Mouse (Mus musculus): ENCODE measurements at regions not wholly inside any gene's neighbourhood (a gene's known extent, or its start where the extent isn't known, plus 50 kb on each side); places are given as distances from the start of the nearest gene placed in this dataset.
A peak's percentile ranks its signal among the peaks of the same experiment; 100 is the strongest.
"Not testable (repeated sequence)": the region's sequence is repeated elsewhere in the genome, so short reads cannot be mapped to it uniquely, and the experiment has no call there.

- no peak for ATAC-seq
- H3K27ac ChIP-seq (ENCODE audit: low read depth, low read length): no peak overlapping the region
- H3K4me2 ChIP-seq (ENCODE audit: low read length): no peak overlapping the region
- H3K4me1 ChIP-seq (ENCODE audit: control insufficient read depth, insufficient read depth, low read depth, low read length): peaks cover 6% of the 10 kb centered on the region
- WGBS: 71% methylated on average over 3 of the region's 3 CpGs
- no peaks in the 10 kb centered on the region for H3K27me3 ChIP-seq (replicated peaks; ENCODE audit: control insufficient read depth, insufficient read depth, low read length)
- no peak overlapping the region for H3K4me3 ChIP-seq (ENCODE audit: low read length)
- H3K36me3 ChIP-seq (ENCODE audit: control insufficient read depth, insufficient read depth, low read length): no peaks in the 10 kb centered on the region
- no peak overlapping the region for H3K9ac ChIP-seq (ENCODE audit: low read depth, low read length)
- H3K9me3 ChIP-seq (ENCODE audit: control insufficient read depth, low read length): no peaks in the 10 kb centered on the region
Observed at GRCm38 (mm10) chr1:168680674-168681073, 248.6 kb upstream of the Pbx1 start.

GRCm38 (mm10) chr1:168676418-168677413 is 244.6 kb upstream of the Pbx1 start:
- 26% methylated on average over 29 of the region's 29 CpGs for WGBS
- Histone ChIP-seq H3K27me3 (replicated peaks; ENCODE audit: control insufficient read depth, insufficient read depth, low read length) (no peaks in the 10 kb centered on the region), H3K4me3 (ENCODE audit: low read length) (peak overlapping the region; percentile 37), H3K9ac (ENCODE audit: low read depth, low read length) (peak overlapping the region; percentile 60), H3K4me2 (ENCODE audit: low read length) (peak overlapping the region; percentile 80), H3K27ac (ENCODE audit: low read depth, low read length) (peak overlapping the region; percentile 69), H3K9me3 (ENCODE audit: control insufficient read depth, low read length) (no peaks in the 10 kb centered on the region), H3K36me3 (ENCODE audit: control insufficient read depth, insufficient read depth, low read length) (no peaks in the 10 kb centered on the region), H3K4me1 (ENCODE audit: control insufficient read depth, insufficient read depth, low read depth, low read length) (peaks cover 6% of the 10 kb centered on the region)
- peak; percentile 84 for ATAC-seq

GRCm38 (mm10) chr1:168675741-168676140 is 243.7 kb upstream of the Pbx1 start:
- Histone ChIP-seq H3K4me1 (ENCODE audit: control insufficient read depth, insufficient read depth, low read depth, low read length) (peaks cover 6% of the 10 kb centered on the region), H3K9me3 (ENCODE audit: control insufficient read depth, low read length) (no peaks in the 10 kb centered on the region), H3K36me3 (ENCODE audit: control insufficient read depth, insufficient read depth, low read length) (no peaks in the 10 kb centered on the region), H3K4me3 (ENCODE audit: low read length) (no peak overlapping the region), H3K27me3 (replicated peaks; ENCODE audit: control insufficient read depth, insufficient read depth, low read length) (no peaks in the 10 kb centered on the region), H3K27ac (ENCODE audit: low read depth, low read length) (0 out of 2 replicates have a peak overlapping the region, but pooled peaks have one; percentile 29), H3K9ac (ENCODE audit: low read depth, low read length) (no peak overlapping the region), H3K4me2 (ENCODE audit: low read length) (no peak overlapping the region; the same call in none of the 2 replicates)
- 68% methylated on average over 10 of the region's 10 CpGs for WGBS
- ATAC-seq: no peak

- Histone ChIP-seq H3K4me1 (ENCODE audit: control insufficient read depth, insufficient read depth, low read depth, low read length) (no peaks in the 10 kb centered on the region; the same call in 1 of the 2 replicates), H3K9ac (ENCODE audit: low read depth, low read length) (no peak overlapping the region), H3K27ac (ENCODE audit: low read depth, low read length) (peak overlapping the region; percentile 32; the same call in 1 of the 2 replicates), H3K36me3 (ENCODE audit: control insufficient read depth, insufficient read depth, low read length) (no peaks in the 10 kb centered on the region), H3K4me3 (ENCODE audit: low read length) (no peak overlapping the region), H3K4me2 (ENCODE audit: low read length) (peak overlapping the region; percentile 11), H3K9me3 (ENCODE audit: control insufficient read depth, low read length) (no peaks in the 10 kb centered on the region), H3K27me3 (replicated peaks; ENCODE audit: control insufficient read depth, insufficient read depth, low read length) (no peaks in the 10 kb centered on the region)
- peak; percentile 87 for ATAC-seq
- 17% methylated on average over 11 of the region's 11 CpGs for WGBS
Observed at GRCm38 (mm10) chr1:168662755-168663284, 230.8 kb upstream of the Pbx1 start.

GRCm38 (mm10) chr1:168660956-168661355 is 228.9 kb upstream of the Pbx1 start:
- Histone ChIP-seq H3K36me3 (ENCODE audit: control insufficient read depth, insufficient read depth, low read length) (no peaks in the 10 kb centered on the region), H3K27ac (ENCODE audit: low read depth, low read length) (no peak overlapping the region), H3K9me3 (ENCODE audit: control insufficient read depth, low read length) (no peaks in the 10 kb centered on the region), H3K27me3 (replicated peaks; ENCODE audit: control insufficient read depth, insufficient read depth, low read length) (no peaks in the 10 kb centered on the region), H3K4me3 (ENCODE audit: low read length) (no peak overlapping the region), H3K4me2 (ENCODE audit: low read length) (no peak overlapping the region), H3K9ac (ENCODE audit: low read depth, low read length) (no peak overlapping the region), H3K4me1 (ENCODE audit: control insufficient read depth, insufficient read depth, low read depth, low read length) (no peaks in the 10 kb centered on the region; the same call in 1 of the 2 replicates)
- no peak for ATAC-seq
- 69% methylated on average over 7 of the region's 7 CpGs for WGBS

GRCm38 (mm10) chr1:168659578-168659977 is 227.5 kb upstream of the Pbx1 start:
- Histone ChIP-seq H3K36me3 (ENCODE audit: control insufficient read depth, insufficient read depth, low read length) (no peaks in the 10 kb centered on the region), H3K27me3 (replicated peaks; ENCODE audit: control insufficient read depth, insufficient read depth, low read length) (no peaks in the 10 kb centered on the region), H3K4me3 (ENCODE audit: low read length) (no peak overlapping the region), H3K9me3 (ENCODE audit: control insufficient read depth, low read length) (no peaks in the 10 kb centered on the region), H3K27ac (ENCODE audit: low read depth, low read length) (no peak overlapping the region), H3K4me2 (ENCODE audit: low read length) (no peak overlapping the region), H3K4me1 (ENCODE audit: control insufficient read depth, insufficient read depth, low read depth, low read length) (no peaks in the 10 kb centered on the region; the same call in 1 of the 2 replicates), H3K9ac (ENCODE audit: low read depth, low read length) (no peak overlapping the region)
- WGBS: 81% methylated on average over 5 of the region's 5 CpGs
- ATAC-seq: no peak

- Histone ChIP-seq H3K36me3 (ENCODE audit: control insufficient read depth, insufficient read depth, low read length) (no peaks in the 10 kb centered on the region), H3K4me3 (ENCODE audit: low read length) (no peak overlapping the region), H3K27ac (ENCODE audit: low read depth, low read length) (no peak overlapping the region), H3K4me2 (ENCODE audit: low read length) (no peak overlapping the region), H3K9me3 (ENCODE audit: control insufficient read depth, low read length) (no peaks in the 10 kb centered on the region), H3K9ac (ENCODE audit: low read depth, low read length) (no peak overlapping the region), H3K27me3 (replicated peaks; ENCODE audit: control insufficient read depth, insufficient read depth, low read length) (no peaks in the 10 kb centered on the region), H3K4me1 (ENCODE audit: control insufficient read depth, insufficient read depth, low read depth, low read length) (no peaks in the 10 kb centered on the region)
- ATAC-seq: no peak
- 89% methylated on average over 2 of the region's 2 CpGs for WGBS
Observed at GRCm38 (mm10) chr1:168632837-168633236, 200.8 kb upstream of the Pbx1 start.

GRCm38 (mm10) chr1:168631979-168632378 is 199.9 kb upstream of the Pbx1 start:
- no peaks in the 10 kb centered on the region for H3K36me3 ChIP-seq (ENCODE audit: control insufficient read depth, insufficient read depth, low read length)
- no peaks in the 10 kb centered on the region for H3K4me1 ChIP-seq (ENCODE audit: control insufficient read depth, insufficient read depth, low read depth, low read length)
- no peak overlapping the region for H3K9ac ChIP-seq (ENCODE audit: low read depth, low read length)
- no peak overlapping the region for H3K27ac ChIP-seq (ENCODE audit: low read depth, low read length)
- H3K27me3 ChIP-seq (replicated peaks; ENCODE audit: control insufficient read depth, insufficient read depth, low read length): no peaks in the 10 kb centered on the region
- WGBS: 73% methylated on average over 2 of the region's 2 CpGs
- no peak overlapping the region for H3K4me3 ChIP-seq (ENCODE audit: low read length)
- no peaks in the 10 kb centered on the region for H3K9me3 ChIP-seq (ENCODE audit: control insufficient read depth, low read length)
- no peak for ATAC-seq
- no peak overlapping the region for H3K4me2 ChIP-seq (ENCODE audit: low read length)

GRCm38 (mm10) chr1:168601967-168602366 is 169.9 kb upstream of the Pbx1 start:
- H3K9me3 ChIP-seq (ENCODE audit: control insufficient read depth, low read length); H3K4me2 ChIP-seq (ENCODE audit: low read length); H3K4me3 ChIP-seq (ENCODE audit: low read length); H3K36me3 ChIP-seq (ENCODE audit: control insufficient read depth, insufficient read depth, low read length); H3K4me1 ChIP-seq (ENCODE audit: control insufficient read depth, insufficient read depth, low read depth, low read length); ATAC-seq; H3K27ac ChIP-seq (ENCODE audit: low read depth, low read length); H3K9ac ChIP-seq (ENCODE audit: low read depth, low read length); H3K27me3 ChIP-seq (replicated peaks; ENCODE audit: control insufficient read depth, insufficient read depth, low read length): not testable (repeated sequence)
- 81% methylated on average over 3 of the region's 3 CpGs for WGBS

Measured in hindbrain, embryonic 16.5 days (tissue).